Mouse (Mus musculus): ENCODE measurements around the gene Dctpp1. TPM values are rescaled to one million over a fixed set of nuclear protein-coding genes. Genes with fewer than 3 reads are reported as not detected.

The Dctpp1 gene
- polyA plus RNA-seq, 1 experiment from 2014 or later: 292 TPM

DNA sequence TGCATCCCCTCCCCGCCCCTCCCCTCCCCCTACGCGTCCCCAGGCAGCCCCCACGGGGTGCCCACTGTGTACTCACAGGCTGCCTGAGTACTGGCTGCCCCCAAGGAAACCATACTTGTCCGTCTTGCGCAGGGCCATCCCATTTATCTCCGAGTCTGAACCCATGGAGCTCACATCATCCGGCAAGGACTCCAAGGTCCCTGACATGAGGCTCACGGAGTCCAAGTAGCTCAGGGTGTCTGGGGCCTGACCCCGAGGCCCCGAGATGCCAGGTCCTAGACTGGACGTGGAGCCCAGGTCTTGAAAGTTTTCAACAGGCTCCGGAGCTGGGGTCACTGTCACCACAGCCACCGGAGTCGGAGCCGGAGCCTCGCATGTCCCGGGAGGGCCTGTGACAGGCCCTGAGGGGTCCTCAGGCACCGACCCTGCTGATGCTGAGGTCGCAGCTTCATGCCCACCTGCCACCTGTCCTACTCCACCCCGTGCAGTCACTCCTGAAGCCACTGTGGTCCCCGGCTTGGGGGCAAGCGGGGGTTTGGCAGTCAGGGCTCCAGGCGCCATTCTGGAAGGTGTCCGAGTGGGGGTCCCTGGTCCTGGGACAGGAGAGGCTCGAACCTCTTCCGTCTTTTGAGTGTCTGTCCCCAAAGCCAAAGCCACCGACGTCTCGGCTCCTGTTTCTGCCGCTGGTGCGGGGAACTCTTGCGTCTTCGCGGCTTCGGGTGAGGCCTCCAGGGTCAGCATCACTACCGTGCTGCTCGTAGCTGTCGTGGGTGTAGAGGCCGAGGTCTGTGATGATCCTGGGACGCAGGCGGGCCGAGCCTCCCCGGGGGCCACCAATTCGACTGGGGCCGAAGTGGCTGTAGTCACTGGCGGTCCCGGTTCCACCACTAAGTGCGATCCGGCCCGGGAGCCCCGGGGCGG is 52.9 kb downstream of the Dctpp1 start:
- Histone ChIP-seq H3K4me3 (ENCODE audit: low read depth, low read length) (peak overlapping the region; percentile 92), H3K27me3 (ENCODE audit: control insufficient read depth, insufficient read depth, low read length) (no peaks in the 10 kb centered on the region), H3K4me1 (ENCODE audit: control insufficient read depth, insufficient read depth, low read length) (peaks cover 13% of the 10 kb centered on the region), H3K27ac (replicated peaks; ENCODE audit: low read depth, low read length) (peak overlapping the region; percentile 86), H3K36me3 (ENCODE audit: control insufficient read depth, insufficient read depth, low read length) (peaks cover 10% of the 10 kb centered on the region; the same call in 1 of the 2 replicates), H3K4me2 (ENCODE audit: low read depth, severe bottlenecking) (peak overlapping the region; percentile 96), H3K9me3 (ENCODE audit: control insufficient read depth, low read length) (no peaks in the 10 kb centered on the region), H3K9ac (ENCODE audit: low read length) (peak overlapping the region; percentile 84)
- under 1% methylated on average over 53 of the region's 53 CpGs for WGBS
- DNase-seq (ENCODE audit: low spot score) (peak; percentile 56), ATAC-seq (ENCODE audit: insufficient number of reproducible peaks, low FRiP score, low TSS enrichment, low read depth) (peak; percentile 7; the same call in 1 of the 2 replicates)

Other genes with a start within 250 kb of the Dctpp1 start
- gene Mvp, start 246.1 kb downstream of the Dctpp1 start, polyA plus RNA-seq (2014; fragmentation: Nextera tagmentation; extraction: Ambion mirVana): 2.3 and 3.0 TPM in 2 replicates
- not detected in 2 replicates for gene Pagr1b, start 244.2 kb downstream of the Dctpp1 start, polyA plus RNA-seq (2014; fragmentation: Nextera tagmentation; extraction: Ambion mirVana)
- gene Pagr1a, start 243.4 kb downstream of the Dctpp1 start, polyA plus RNA-seq (2014; fragmentation: Nextera tagmentation; extraction: Ambion mirVana): 59.5 and 88.7 TPM in 2 replicates
- gene Gm42742, start 239.6 kb downstream of the Dctpp1 start, polyA plus RNA-seq (2014; fragmentation: Nextera tagmentation; extraction: Ambion mirVana): 26.2 and 66.8 TPM in 2 replicates
- 7.7 and 9.2 TPM in 2 replicates for gene Prrt2, start 239.5 kb downstream of the Dctpp1 start, polyA plus RNA-seq (2014; fragmentation: Nextera tagmentation; extraction: Ambion mirVana)
- 84.8 TPM in 2 replicates for gene Maz, start 233.7 kb downstream of the Dctpp1 start, polyA plus RNA-seq (2014; fragmentation: Nextera tagmentation; extraction: Ambion mirVana)
- 196 and 199 TPM in 2 replicates for gene Kif22, start 218.2 kb downstream of the Dctpp1 start, polyA plus RNA-seq (2014; fragmentation: Nextera tagmentation; extraction: Ambion mirVana)
- gene Zg16, start 173.4 kb downstream of the Dctpp1 start, polyA plus RNA-seq (2014; fragmentation: Nextera tagmentation; extraction: Ambion mirVana): not detected in 2 replicates
- gene AI467606, start 169.3 kb downstream of the Dctpp1 start, polyA plus RNA-seq (2014; fragmentation: Nextera tagmentation; extraction: Ambion mirVana): 1.7 TPM in 2 replicates
- 1.3 and 1.6 TPM in 2 replicates for gene Qprt, start 138.5 kb downstream of the Dctpp1 start, polyA plus RNA-seq (2014; fragmentation: Nextera tagmentation; extraction: Ambion mirVana)
- 0.05 and 0.20 TPM in 2 replicates for gene Spn, start 122.9 kb downstream of the Dctpp1 start, polyA plus RNA-seq (2014; fragmentation: Nextera tagmentation; extraction: Ambion mirVana)
- gene Cd2bp2, start 64.7 kb downstream of the Dctpp1 start, polyA plus RNA-seq (2014; fragmentation: Nextera tagmentation; extraction: Ambion mirVana): 77.0 and 83.7 TPM in 2 replicates
- gene Tbc1d10b, start 52.2 kb downstream of the Dctpp1 start, polyA plus RNA-seq (2014; fragmentation: Nextera tagmentation; extraction: Ambion mirVana): 24.8 and 30.6 TPM in 2 replicates
- 33.6 and 33.7 TPM in 2 replicates for gene Mylpf, start 51.8 kb downstream of the Dctpp1 start, polyA plus RNA-seq (2014; fragmentation: Nextera tagmentation; extraction: Ambion mirVana)
- gene Zfp553, start 27.6 kb downstream of the Dctpp1 start, polyA plus RNA-seq (2014; fragmentation: Nextera tagmentation; extraction: Ambion mirVana): 24.2 and 29.1 TPM in 2 replicates
- 23.1 and 29.3 TPM in 2 replicates for gene Sept1, start 27.6 kb downstream of the Dctpp1 start, polyA plus RNA-seq (2014; fragmentation: Nextera tagmentation; extraction: Ambion mirVana)
- 65.6 and 69.0 TPM in 2 replicates for gene Zfp771, start 16.4 kb downstream of the Dctpp1 start, polyA plus RNA-seq (2014; fragmentation: Nextera tagmentation; extraction: Ambion mirVana)
- 94.5 and 104 TPM in 2 replicates for gene Sephs2, start 13.3 kb upstream of the Dctpp1 start, polyA plus RNA-seq (2014; fragmentation: Nextera tagmentation; extraction: Ambion mirVana)
- gene Itgal, start 35.6 kb upstream of the Dctpp1 start, polyA plus RNA-seq (2014; fragmentation: Nextera tagmentation; extraction: Ambion mirVana): 0.18 and 0.44 TPM in 2 replicates
- 6.0 TPM in 2 replicates for gene Zfp768, start 84.9 kb upstream of the Dctpp1 start, polyA plus RNA-seq (2014; fragmentation: Nextera tagmentation; extraction: Ambion mirVana)
- gene Zfp747, start 115.3 kb upstream of the Dctpp1 start, polyA plus RNA-seq (2014; fragmentation: Nextera tagmentation; extraction: Ambion mirVana): 8.6 and 9.2 TPM in 2 replicates
- gene 9130019O22Rik, start 126.5 kb upstream of the Dctpp1 start, polyA plus RNA-seq (2014; fragmentation: Nextera tagmentation; extraction: Ambion mirVana): 6.3 and 6.8 TPM in 2 replicates
- 7.4 and 9.0 TPM in 2 replicates for gene E430018J23Rik, start 132.9 kb upstream of the Dctpp1 start, polyA plus RNA-seq (2014; fragmentation: Nextera tagmentation; extraction: Ambion mirVana)
- gene Zfp764, start 146.1 kb upstream of the Dctpp1 start, polyA plus RNA-seq (2014; fragmentation: Nextera tagmentation; extraction: Ambion mirVana): 7.5 and 7.7 TPM in 2 replicates
- 33.7 and 37.7 TPM in 2 replicates for gene Zfp688, start 161.4 kb upstream of the Dctpp1 start, polyA plus RNA-seq (2014; fragmentation: Nextera tagmentation; extraction: Ambion mirVana)
- gene Zfp689, start 188.4 kb upstream of the Dctpp1 start, polyA plus RNA-seq (2014; fragmentation: Nextera tagmentation; extraction: Ambion mirVana): 16.5 and 17.6 TPM in 2 replicates
- gene Prr14, start 198.9 kb upstream of the Dctpp1 start, polyA plus RNA-seq (2014; fragmentation: Nextera tagmentation; extraction: Ambion mirVana): 49.1 and 53.4 TPM in 2 replicates
- gene Fbrs, start 218.5 kb upstream of the Dctpp1 start, polyA plus RNA-seq (2014; fragmentation: Nextera tagmentation; extraction: Ambion mirVana): 13.2 and 14.3 TPM in 2 replicates

All from limb, embryonic 11.5 days (tissue).